Mouse (Mus musculus): ENCODE measurements around the gene Emc10. TPM values are rescaled to one million over a fixed set of nuclear protein-coding genes. Genes with fewer than 3 reads are reported as not detected.

Gene Emc10
- total RNA-seq, 2 experiments from 2014 or later: 235 to 245 TPM

- DNase-seq (ENCODE audit: low spot score in 2 of 2): peak in 1 of 2 experiments; percentile 9
Observed at GRCm38 (mm10) chr7:44485572-44486195, 10.6 kb downstream of the Emc10 start.

DNA sequence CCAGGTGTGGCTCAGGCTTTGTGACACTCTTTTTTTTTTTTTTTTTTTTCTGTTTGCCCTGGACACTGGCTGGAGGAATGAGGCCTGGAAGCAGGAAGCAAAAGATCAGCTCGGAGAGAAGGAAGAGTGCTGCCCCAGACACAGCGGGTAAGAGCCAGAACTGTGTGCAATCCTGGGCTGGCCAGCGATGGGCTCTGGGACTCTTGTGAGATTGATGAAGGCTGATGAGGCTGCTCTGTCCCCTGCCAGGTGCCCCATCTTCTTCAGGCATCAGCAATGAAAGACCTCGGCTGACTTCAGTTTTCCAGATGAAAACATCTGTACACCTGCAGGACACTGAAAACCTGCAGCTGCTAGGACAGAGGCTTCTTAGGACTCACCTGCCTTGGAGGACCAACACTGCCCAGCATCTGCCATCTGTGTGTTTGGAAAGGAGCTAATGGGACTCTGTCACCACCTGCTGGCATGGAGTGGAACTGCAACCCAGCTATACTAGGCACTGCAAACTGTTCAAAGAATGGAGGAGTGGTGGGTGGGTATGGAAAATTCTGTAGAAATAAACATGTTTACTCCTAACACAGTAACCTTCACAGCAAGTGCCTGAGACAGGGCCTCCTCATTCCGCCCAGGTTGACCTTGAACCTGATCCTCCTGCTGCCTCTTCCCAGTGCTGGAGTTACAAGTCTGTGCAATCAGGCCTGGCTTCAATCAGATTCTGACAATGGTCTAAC lies 11.3 kb downstream of the Emc10 start:
- peak in 1 of 2 experiments; percentile 92 for DNase-seq (ENCODE audit: low spot score in 2 of 2)

DNA sequence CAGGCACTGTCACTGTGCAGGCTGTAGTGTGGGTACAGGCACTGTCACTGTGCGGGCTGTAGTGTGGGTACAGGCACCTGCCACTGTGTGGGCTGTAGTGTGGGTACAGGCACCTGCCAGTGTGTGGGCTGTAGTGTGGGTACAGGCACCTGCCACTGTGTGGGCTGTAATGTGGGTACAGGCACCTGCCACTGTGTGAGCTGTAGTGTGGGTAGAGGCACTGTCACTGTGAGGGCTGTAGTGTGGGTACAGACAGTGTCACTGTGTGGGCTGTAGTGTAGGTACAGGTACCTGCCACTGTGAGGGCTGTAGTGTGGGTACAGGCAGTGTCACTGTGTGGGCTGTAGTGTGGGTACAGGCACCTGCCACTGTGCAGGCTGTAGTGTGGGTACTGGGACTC lies 12.2 kb downstream of the Emc10 start:
- DNase-seq (ENCODE audit: low spot score in 2 of 2): no peak

GRCm38 (mm10) chr7:44482836-44483435 lies 13.4 kb downstream of the Emc10 start:
- DNase-seq (ENCODE audit: low spot score in 2 of 2): no peak

DNA sequence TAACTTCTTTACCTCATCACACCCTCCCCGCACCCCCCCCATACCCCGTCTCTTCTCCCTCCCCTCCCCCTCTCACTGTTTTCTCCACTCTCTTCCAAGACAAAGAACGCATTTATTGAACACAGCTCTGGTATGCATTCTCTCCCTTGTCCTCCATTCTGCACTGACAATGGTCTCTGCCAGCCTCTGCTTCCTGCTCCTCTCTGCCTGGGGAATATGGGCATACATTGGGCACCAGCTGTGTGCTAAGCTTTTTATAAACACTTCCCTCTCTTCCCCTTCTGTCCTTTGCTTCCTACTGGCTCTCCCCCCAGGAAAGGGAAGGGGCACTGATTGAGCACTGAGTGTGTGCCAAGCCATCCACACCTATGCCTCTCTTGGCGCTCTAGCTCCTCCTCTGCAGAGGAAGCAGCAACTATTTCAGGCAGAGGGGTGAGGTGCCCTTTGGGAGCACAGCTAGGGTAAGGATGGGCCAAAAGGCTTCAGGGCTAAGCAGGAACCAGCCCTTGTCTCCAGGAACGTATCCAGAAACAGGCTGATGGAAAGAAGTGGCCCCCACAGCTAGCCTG lies 21.2 kb downstream of the Emc10 start:
- DNase-seq (ENCODE audit: low spot score in 2 of 2): no peak

DNA sequence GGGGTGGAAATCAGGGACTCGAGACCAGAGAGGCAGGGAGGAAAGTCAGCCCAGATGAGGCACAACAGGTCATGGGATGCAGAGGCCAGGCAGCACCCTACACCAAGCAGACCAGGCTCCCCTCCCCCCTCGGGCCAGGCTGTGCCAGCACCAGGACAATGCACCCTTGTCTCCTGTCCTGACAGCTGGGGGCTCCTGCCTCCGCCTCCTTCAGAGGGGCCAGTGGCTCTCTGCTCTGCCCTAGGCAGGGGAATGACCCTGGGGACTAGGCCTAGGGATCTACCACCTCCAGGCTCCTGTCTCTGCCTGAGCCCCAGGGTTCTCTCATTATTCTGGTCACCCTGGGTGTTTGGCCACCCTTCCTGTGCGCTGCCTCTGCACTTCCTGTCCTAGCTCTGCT lies 21.9 kb downstream of the Emc10 start:
- peak in 1 of 2 experiments; percentile 82 for DNase-seq (ENCODE audit: low spot score in 2 of 2)

- no peak for DNase-seq (ENCODE audit: low spot score in 2 of 2)
Observed at GRCm38 (mm10) chr7:44472961-44473646, 23.2 kb downstream of the Emc10 start.

DNA sequence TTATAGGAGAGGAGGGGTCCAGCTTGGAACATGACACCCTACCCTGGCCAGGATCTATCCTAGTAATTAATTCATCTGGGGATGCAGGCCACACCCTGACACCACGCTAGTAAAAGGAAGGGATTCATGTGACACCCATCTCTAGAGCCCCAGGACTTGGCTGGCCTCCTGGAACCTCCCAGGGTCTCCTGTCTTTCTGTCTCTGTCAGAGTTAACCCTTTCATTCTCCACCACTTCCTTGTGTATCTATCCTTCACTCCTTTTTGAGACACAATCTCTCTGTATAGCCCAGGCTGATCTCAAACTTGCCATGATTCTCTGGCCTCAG lies 23.8 kb downstream of the Emc10 start:
- no peak for DNase-seq (ENCODE audit: low spot score in 2 of 2)

GRCm38 (mm10) chr7:44471880-44472557 lies 24.3 kb downstream of the Emc10 start:
- peak in 1 of 2 experiments; percentile 13 for DNase-seq (ENCODE audit: low spot score in 2 of 2)

DNA sequence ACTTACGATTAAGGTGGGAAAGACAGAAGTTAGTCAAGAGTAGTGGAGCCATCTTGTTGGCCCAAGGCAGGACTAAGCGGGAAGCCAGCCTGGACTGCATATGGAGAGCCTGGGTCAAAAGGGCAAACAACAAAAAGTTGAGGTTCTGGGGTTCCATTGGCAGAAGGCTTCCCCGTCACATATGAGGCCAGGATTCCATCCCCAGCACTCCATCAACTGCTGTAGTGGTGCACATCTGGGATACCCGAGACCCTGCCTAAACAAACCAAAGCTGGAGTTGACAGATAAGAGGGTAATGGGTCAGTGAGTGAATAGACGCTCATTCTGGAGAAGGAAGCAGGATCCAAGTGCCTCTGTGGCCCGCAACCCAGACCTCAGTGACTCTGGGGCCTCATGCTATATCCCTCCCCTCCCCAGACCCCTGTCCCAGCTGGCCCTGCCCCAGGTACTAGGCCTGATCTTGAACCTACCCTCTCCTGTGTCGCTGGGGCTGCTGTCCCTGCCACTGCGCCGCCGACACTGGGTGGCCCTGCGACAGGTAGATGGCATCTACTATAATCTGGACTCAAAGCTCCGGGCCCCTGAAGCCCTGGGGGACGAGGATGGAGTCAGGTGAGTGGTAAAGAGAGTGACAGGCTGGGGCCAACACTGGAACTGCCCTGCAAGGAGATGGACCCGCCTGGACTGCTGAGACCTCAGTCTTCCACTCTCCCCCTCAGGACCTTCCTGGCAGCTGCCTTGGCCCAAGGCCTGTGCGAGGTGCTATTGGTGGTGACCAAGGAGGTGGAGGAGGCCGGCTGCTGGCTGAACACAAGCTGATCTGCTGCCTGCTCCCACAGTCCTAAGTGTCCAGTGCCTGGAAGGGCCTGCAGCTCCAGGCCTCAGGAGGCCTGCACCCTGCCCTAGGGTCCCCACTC lies 25.4 kb downstream of the Emc10 start:
- peak in 1 of 2 experiments; percentile 4 for DNase-seq (ENCODE audit: low spot score in 2 of 2)

DNA sequence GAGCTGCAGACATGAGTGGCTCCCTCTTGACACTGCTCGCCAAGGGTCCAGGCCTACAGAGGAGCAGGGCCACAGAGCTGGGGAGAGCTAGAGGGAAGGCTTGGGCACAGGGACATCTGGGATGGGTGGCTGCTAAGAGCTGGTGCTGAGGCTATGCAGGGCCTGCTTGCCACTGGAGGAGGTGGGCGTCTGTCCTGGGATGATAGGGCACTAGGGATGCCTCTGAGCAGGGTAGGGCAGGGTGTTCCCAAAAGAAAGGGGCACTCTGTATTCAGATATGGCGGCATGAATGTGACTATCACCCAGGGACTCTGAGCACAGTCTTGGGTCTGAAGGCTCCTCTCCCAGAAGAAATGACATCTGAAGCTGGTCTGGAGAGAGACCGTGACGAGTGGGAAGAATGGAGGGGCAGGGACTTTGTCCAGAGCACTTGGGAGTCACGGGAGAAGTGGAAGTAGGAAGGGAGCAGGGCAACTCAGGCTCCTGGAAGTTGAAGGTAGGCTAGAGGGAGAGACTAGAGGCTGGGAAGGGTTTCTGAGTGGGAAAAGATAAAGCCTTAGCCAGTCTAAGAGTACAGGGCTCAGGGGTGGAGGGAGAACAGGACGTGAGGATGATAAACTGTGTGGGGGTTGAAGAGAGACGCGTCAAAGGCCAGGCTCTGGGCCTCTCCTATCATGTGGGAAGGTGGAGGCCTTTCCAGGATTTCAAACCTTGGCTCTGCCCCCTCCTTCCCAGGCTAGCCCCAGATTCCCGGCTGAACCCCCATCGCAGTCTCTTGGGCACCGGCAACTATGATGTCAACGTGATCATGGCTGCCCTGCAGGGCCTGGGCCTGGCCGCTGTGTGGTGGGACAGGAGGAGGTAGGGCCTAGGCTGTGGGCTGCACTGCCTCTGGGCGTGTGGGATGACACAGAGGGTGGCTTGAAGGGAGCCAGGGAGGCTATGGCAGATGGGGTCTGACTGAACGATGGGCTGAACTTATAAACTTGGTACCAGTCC lies 26.4 kb downstream of the Emc10 start:
- DNase-seq (ENCODE audit: low spot score in 2 of 2): no peak

DNA sequence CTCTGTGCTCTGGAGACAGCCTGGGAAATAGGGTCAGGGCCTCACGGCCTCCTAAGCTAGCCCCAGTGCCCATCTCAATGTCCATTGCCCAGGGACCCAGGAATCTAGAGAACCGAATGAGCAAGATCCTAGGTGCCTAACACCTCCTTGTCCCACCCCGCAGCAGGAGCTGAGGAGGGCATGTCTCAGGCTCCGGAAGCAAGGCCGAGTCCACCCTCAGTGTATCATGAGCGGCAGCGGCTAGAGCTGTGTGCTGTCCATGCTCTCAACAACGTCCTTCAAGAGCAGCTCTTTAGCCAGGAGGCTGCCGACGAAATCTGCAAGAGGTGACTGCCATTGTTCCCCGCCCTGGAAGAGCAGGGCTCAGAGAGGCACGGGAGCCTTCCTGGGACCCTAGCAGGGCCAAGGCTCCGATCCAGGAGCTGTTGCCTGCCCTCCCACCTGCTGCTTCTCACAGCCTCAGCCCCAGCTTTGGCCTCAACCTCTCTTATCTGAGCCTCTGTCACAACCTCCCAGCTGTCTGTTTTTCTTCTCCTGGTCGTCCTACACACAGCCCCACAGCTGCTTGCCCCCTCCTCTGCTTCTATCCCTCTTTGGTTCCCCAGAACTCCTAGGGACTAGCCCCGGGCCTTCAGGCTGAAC lies 27.6 kb downstream of the Emc10 start:
- DNase-seq (ENCODE audit: low spot score in 2 of 2): no peak

GRCm38 (mm10) chr7:44467811-44468411 lies 28.4 kb downstream of the Emc10 start, which contains the start of gene Josd2:
Josd2 (plus strand) TSS chr7:44467980.
- peak; percentile 97 to 98 for DNase-seq (ENCODE audit: low spot score in 2 of 2)

GRCm38 (mm10) chr7:44466888-44467311 lies 29.4 kb downstream of the Emc10 start:
- DNase-seq (ENCODE audit: low spot score in 2 of 2): peak; percentile 7 to 22

- DNase-seq (ENCODE audit: low spot score in 2 of 2): peak; percentile 9 to 27
Observed at GRCm38 (mm10) chr7:44466006-44466887, 30.1 kb downstream of the Emc10 start.

DNA sequence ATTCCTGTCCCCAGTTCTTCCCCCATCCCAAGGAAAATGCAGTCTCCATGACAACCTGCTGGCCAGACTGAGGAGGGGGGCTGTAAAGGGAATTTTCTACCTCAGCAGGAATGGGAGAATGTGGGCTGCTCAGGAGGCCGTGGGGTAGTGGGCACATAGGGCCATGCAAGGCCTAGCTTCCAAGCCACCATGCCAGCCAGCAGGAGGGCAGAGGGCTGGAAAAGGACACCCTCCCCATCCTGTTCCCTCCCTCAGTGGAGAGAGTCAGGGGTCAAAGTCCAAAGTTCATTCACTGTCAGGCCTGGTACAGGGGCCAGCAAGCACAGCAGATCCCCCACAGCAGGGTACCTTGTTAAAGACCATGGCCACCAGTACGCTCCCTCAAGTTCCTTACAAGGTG lies 31.2 kb downstream of the Emc10 start, which contains the start of gene Aspdh:
Gene Aspdh, plus strand, starts transcription at position 281 of the 400 bp plus-strand sequence.
- DNase-seq (ENCODE audit: low spot score in 2 of 2): no peak
